Mouse (Mus musculus): ENCODE results near the gene Sinhcaf.

DNA sequence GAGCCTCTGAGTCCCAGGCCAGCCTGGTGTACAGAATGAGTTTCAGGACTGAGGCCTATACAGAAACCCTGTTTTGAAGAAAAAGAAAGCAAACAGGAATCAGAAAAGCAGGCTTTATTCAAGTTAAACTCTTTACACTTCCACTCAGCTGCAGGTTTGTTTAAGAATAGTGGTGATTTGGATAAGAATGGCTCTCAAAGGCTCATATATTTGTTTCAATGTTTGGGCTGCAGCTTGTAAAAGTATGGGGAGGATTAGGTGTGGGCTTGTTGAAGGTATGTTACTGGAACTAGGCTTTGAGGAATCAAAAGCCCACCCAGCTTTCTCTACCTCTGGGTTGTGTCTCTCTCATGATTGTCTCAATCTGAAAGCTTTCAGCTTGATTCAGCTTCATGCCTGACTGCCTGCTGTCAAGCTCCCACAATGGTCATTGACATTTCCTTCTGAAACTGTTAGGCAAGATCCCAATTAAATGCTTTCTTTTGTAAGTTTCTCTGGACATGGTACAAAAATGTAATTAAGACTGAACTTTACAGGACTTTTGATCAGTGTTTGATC, 27.3 kb downstream of the Sinhcaf start:
- TF ChIP-seq CTCF (IDR thresholded peaks at IDR 0.05; ENCODE audit: insufficient read depth, low read depth, low read length) (no peak), POLR2A (IDR thresholded peaks at IDR 0.05; ENCODE audit: insufficient read depth, low read depth, low read length) (no peak)
